Mouse (Mus musculus): ENCODE results near the gene AC109138.7. TPM values are rescaled to one million over a fixed set of nuclear protein-coding genes. Genes with fewer than 3 reads are reported as not detected.

AC109138.7 gene
- total and polyA plus RNA-seq, 3 experiments: not detected

- Histone ChIP-seq H3K9me3 (replicated peaks; ENCODE audit: low read length) (no peaks in the 10 kb centered on the region), H3K79me2 (replicated peaks; ENCODE audit: control insufficient read depth, extremely low read depth, insufficient read depth, poor library complexity, severe bottlenecking) (no peaks in the 10 kb centered on the region), H3K27me3 (replicated peaks) (peaks cover 30% of the 10 kb centered on the region), H3K36me3 (replicated peaks in 1 of 2; ENCODE audit: control insufficient read depth in 1 of 2, insufficient read depth in 1 of 2, low read length in 1 of 2) (no peaks in the 10 kb centered on the region), H3K4me1 (ENCODE audit: control insufficient read depth in 1 of 2, insufficient read depth in 2 of 2) (peaks cover 15 to 25% of the 10 kb centered on the region in 2 experiments), H3K9ac (ENCODE audit: insufficient read depth, low read depth) (no peak overlapping the region), H3K27ac (ENCODE audit: insufficient read depth, low read depth) (no peak overlapping the region), H3K4me3 (replicated peaks in 1 of 3; ENCODE audit: low read depth in 2 of 3, low read length in 2 of 3, poor library complexity in 1 of 3) (no peak overlapping the region), H3K4me2 (ENCODE audit: insufficient read depth, low read depth, poor library complexity, severe bottlenecking) (no peak overlapping the region)
- in situ Hi-C loops (cut with MboI; ENCODE audit: low pct_ligation_motif_present, low pct_unique_long_range_greater_than_20kb, low sequenced_read_pairs): no loop called here
- no peak for DNase-seq (ENCODE audit: extremely low read depth)
- TF ChIP-seq MYC (IDR thresholded peaks at IDR 0.05; ENCODE audit: low read depth, low read length) (no peak), ZMIZ1 (IDR thresholded peaks at IDR 0.05; ENCODE audit: low read depth, low read length) (no peak), HCFC1 (IDR thresholded peaks at IDR 0.05; ENCODE audit: low read depth, low read length) (no peak)
- dilution Hi-C loops (cut with MboI; ENCODE audit: extremely low pct_ligation_motif_present, extremely low pct_unique_long_range_greater_than_20kb, low sequenced_read_pairs): no loop called here
These were observed 5.6 kb upstream of the AC109138.7 start for GRCm38 (mm10) chr19:4208563-4208962.

- Histone ChIP-seq H3K9me3 (replicated peaks; ENCODE audit: low read length) (no peaks in the 10 kb centered on the region), H3K27me3 (replicated peaks) (peaks cover 59% of the 10 kb centered on the region), H3K36me3 (replicated peaks in 1 of 2; ENCODE audit: control insufficient read depth in 1 of 2, insufficient read depth in 1 of 2, low read length in 1 of 2) (no peaks in the 10 kb centered on the region), H3K4me1 (ENCODE audit: control insufficient read depth in 1 of 2, insufficient read depth in 2 of 2) (peaks cover 19 to 25% of the 10 kb centered on the region in 2 experiments), H3K4me3 (replicated peaks in 1 of 3; ENCODE audit: low read depth in 2 of 3, low read length in 2 of 3, poor library complexity in 1 of 3) (no peak overlapping the region), H3K79me2 (replicated peaks; ENCODE audit: control insufficient read depth, extremely low read depth, insufficient read depth, poor library complexity, severe bottlenecking) (no peaks in the 10 kb centered on the region), H3K9ac (ENCODE audit: insufficient read depth, low read depth) (no peak overlapping the region), H3K27ac (ENCODE audit: insufficient read depth, low read depth) (no peak overlapping the region), H3K4me2 (ENCODE audit: insufficient read depth, low read depth, poor library complexity, severe bottlenecking) (no peak overlapping the region)
- TF ChIP-seq NELFE (IDR thresholded peaks at IDR 0.05; ENCODE audit: low read depth, low read length) (no peak), HCFC1 (IDR thresholded peaks at IDR 0.05; ENCODE audit: low read depth, low read length) (no peak), MAZ (IDR thresholded peaks at IDR 0.05; ENCODE audit: low read depth, low read length) (no peak), NRF1 (IDR thresholded peaks at IDR 0.05; ENCODE audit: low read depth, low read length) (no peak), MEF2A (IDR thresholded peaks at IDR 0.05; ENCODE audit: borderline replicate concordance, low read depth, low read length) (no peak), UBTF (IDR thresholded peaks at IDR 0.05; ENCODE audit: low read depth, low read length) (no peak), POLR2AphosphoS2 (IDR thresholded peaks at IDR 0.05; ENCODE audit: low read depth, low read length) (no peak), CHD2 (IDR thresholded peaks at IDR 0.05; ENCODE audit: low read length) (no peak), USF2 (conservative IDR thresholded peaks at IDR 0.05; ENCODE audit: low read depth, low read length) (no peak)
- dilution Hi-C loops (cut with MboI; ENCODE audit: extremely low pct_ligation_motif_present, extremely low pct_unique_long_range_greater_than_20kb, low sequenced_read_pairs) (no loop called here), in situ Hi-C loops (cut with MboI; ENCODE audit: low pct_ligation_motif_present, low pct_unique_long_range_greater_than_20kb, low sequenced_read_pairs) (no loop called here)
- DNase-seq (ENCODE audit: extremely low read depth): no peak
These were observed 2.1 kb upstream of the AC109138.7 start for GRCm38 (mm10) chr19:4211891-4212588.

GRCm38 (mm10) chr19:4213524-4213974, 608 bp upstream of the AC109138.7 start:
- no peak overlapping the region for H3K9ac ChIP-seq (ENCODE audit: insufficient read depth, low read depth)

More at GRCm38 (mm10) chr19:4213524-4213974, 608 bp upstream of the AC109138.7 start:
- H3K27me3 ChIP-seq (replicated peaks): peaks cover 64% of the 10 kb centered on the region
- DNase-seq (ENCODE audit: extremely low read depth): no peak
- H3K4me1 ChIP-seq (ENCODE audit: control insufficient read depth in 1 of 2, insufficient read depth in 2 of 2): peaks cover 14 to 28% of the 10 kb centered on the region in 2 experiments
- TF ChIP-seq CHD1 (IDR thresholded peaks at IDR 0.05; ENCODE audit: low read depth, low read length) (no peak), UBTF (IDR thresholded peaks at IDR 0.05; ENCODE audit: low read depth, low read length) (no peak), MAX (IDR thresholded peaks at IDR 0.05; ENCODE audit: low read length) (no peak), ZMIZ1 (IDR thresholded peaks at IDR 0.05; ENCODE audit: low read depth, low read length) (no peak), USF2 (conservative IDR thresholded peaks at IDR 0.05; ENCODE audit: low read depth, low read length) (no peak), KAT2A (IDR thresholded peaks at IDR 0.05; ENCODE audit: insufficient replicate concordance, low read length) (no peak)
- H3K4me2 ChIP-seq (ENCODE audit: insufficient read depth, low read depth, poor library complexity, severe bottlenecking): peak overlapping the region; percentile 84; the same call in 1 of the 2 replicates
- H3K79me2 ChIP-seq (replicated peaks; ENCODE audit: control insufficient read depth, extremely low read depth, insufficient read depth, poor library complexity, severe bottlenecking): no peaks in the 10 kb centered on the region
- H3K36me3 ChIP-seq (replicated peaks in 1 of 2; ENCODE audit: control insufficient read depth in 1 of 2, insufficient read depth in 1 of 2, low read length in 1 of 2): no peaks in the 10 kb centered on the region
- H3K4me3 ChIP-seq (replicated peaks in 1 of 3; ENCODE audit: low read depth in 2 of 3, low read length in 2 of 3, poor library complexity in 1 of 3): no peak overlapping the region
- no peak overlapping the region for H3K27ac ChIP-seq (ENCODE audit: insufficient read depth, low read depth)
- dilution Hi-C loops (cut with MboI; ENCODE audit: extremely low pct_ligation_motif_present, extremely low pct_unique_long_range_greater_than_20kb, low sequenced_read_pairs) (no loop called here), in situ Hi-C loops (cut with MboI; ENCODE audit: low pct_ligation_motif_present, low pct_unique_long_range_greater_than_20kb, low sequenced_read_pairs) (no loop called here)
- no peaks in the 10 kb centered on the region for H3K9me3 ChIP-seq (replicated peaks; ENCODE audit: low read length)
